In genomic region chr2:12197711-12198110, GRCm38 (mm10) we compare ENCODE assay signal across 26 mouse cellular contexts.
"Had no signal": no experiment of that assay in that cellular context is flagged by ENCODE, and none has a peak within 500 bp of the region (broad histone marks: within the 10 kb centered on the region; RNA-seq: fewer than 3 reads in every experiment).

No protein-coding gene starts in this region.

- DNase-seq: gastrocnemius, adult 2 months; gastrocnemius, postnatal 10 days; gastrocnemius, postnatal 25 days; heart, adult 18-20 months; heart, postnatal 10 days; heart, postnatal 4 days; kidney, adult 18-20 months; kidney, postnatal 25 days; liver; liver, embryonic 13.5 days; liver, postnatal 0 days had no signal

- H3K36me3 ChIP-seq: heart, embryonic 10.5 days; heart, embryonic 12.5 days; hindbrain, embryonic 10.5 days; hindbrain, embryonic 12.5 days; intestine, embryonic 15.5 days; limb, embryonic 10.5 days; liver, embryonic 13.5 days; liver, embryonic 15.5 days had no signal

- H3K4me2 ChIP-seq: heart, embryonic 12.5 days; hindbrain, embryonic 12.5 days; hindbrain, embryonic 14.5 days; intestine, embryonic 15.5 days; limb, embryonic 12.5 days; liver, embryonic 13.5 days; liver, embryonic 15.5 days had no signal

- H3K4me1 ChIP-seq: heart, embryonic 10.5 days; heart, embryonic 12.5 days; hindbrain, embryonic 10.5 days; hindbrain, embryonic 12.5 days; intestine, embryonic 15.5 days; liver, embryonic 13.5 days; liver, embryonic 15.5 days had no signal

- H3K27ac ChIP-seq: gastrocnemius, adult 2 months; heart, embryonic 10.5 days; hindbrain, embryonic 10.5 days; hindbrain, embryonic 12.5 days; hindbrain, embryonic 14.5 days; intestine, embryonic 15.5 days; layer of hippocampus, adult 2 months; left cerebral cortex, adult 2 months; limb, embryonic 10.5 days; liver, embryonic 13.5 days; liver, embryonic 15.5 days had no signal

- H3K9me3 ChIP-seq: heart, embryonic 10.5 days; heart, embryonic 12.5 days; hindbrain, embryonic 10.5 days; hindbrain, embryonic 12.5 days; intestine, embryonic 15.5 days; limb, embryonic 10.5 days; limb, embryonic 12.5 days; liver, embryonic 13.5 days; liver, embryonic 15.5 days had no signal

- H3K27me3 ChIP-seq: heart, embryonic 12.5 days; hindbrain, embryonic 12.5 days; intestine, embryonic 15.5 days; liver, embryonic 13.5 days; liver, embryonic 15.5 days had no signal

- ATAC-seq: forebrain, embryonic 16.5 days; hindbrain, embryonic 16.5 days; inflammation-experienced regulatory T-cells, adult 6 months; intestine, embryonic 15.5 days; intestine, postnatal 0 days; liver, postnatal 0 days had no signal

- H3K4me3 ChIP-seq: gastrocnemius, adult 2 months; heart, embryonic 10.5 days; heart, embryonic 12.5 days; hindbrain, embryonic 10.5 days; hindbrain, embryonic 12.5 days; intestine, embryonic 15.5 days; layer of hippocampus, adult 2 months; left cerebral cortex, adult 2 months; limb, embryonic 10.5 days; limb, embryonic 12.5 days; liver, embryonic 13.5 days; liver, embryonic 15.5 days had no signal

- H3K9ac ChIP-seq: heart, embryonic 12.5 days; hindbrain, embryonic 12.5 days; hindbrain, embryonic 14.5 days; intestine, embryonic 15.5 days; limb, embryonic 12.5 days; liver, embryonic 13.5 days; liver, embryonic 15.5 days; liver, postnatal 0 days had no signal
